Mouse (Mus musculus): Measurements from ENCODE around the gene Eif3a. TPM values are rescaled to one million over a fixed set of nuclear protein-coding genes. Genes with fewer than 3 reads are reported as not detected.

Eif3a gene
- polyA plus RNA-seq, 1 experiment: 182 TPM

DNA sequence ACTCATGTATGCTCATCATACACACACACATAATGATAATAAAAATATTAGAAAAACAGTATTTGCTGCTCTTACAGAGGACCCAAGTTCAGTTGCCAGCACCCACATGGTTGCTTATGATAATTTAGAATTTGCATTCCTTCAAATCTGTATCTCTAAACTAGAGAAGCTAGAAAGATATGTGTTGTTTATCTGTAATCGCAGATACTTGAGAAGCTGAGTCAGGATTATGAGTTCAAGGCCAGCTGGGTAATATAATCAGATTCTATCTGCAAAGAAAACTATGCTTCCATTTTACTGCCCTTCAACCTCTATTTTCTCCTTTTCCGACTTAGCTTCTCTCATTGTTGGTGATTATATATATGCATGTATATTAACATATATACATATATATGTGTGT is 7.0 kb upstream of the Eif3a start:
- TF ChIP-seq CTCF (IDR thresholded peaks at IDR 0.05; ENCODE audit: low read depth, low read length) (no peak), POLR2A (IDR thresholded peaks at IDR 0.05; ENCODE audit: borderline replicate concordance, low read depth, low read length) (no peak)
- no peak overlapping the region for H3K27ac ChIP-seq (ENCODE audit: insufficient read depth, low read depth, low read length)
- H3K4me1 ChIP-seq (ENCODE audit: control insufficient read depth, insufficient read depth, low read length): peaks cover 13% of the 10 kb centered on the region
- no peak overlapping the region for H3K4me3 ChIP-seq (ENCODE audit: insufficient read depth, low read length)

DNA sequence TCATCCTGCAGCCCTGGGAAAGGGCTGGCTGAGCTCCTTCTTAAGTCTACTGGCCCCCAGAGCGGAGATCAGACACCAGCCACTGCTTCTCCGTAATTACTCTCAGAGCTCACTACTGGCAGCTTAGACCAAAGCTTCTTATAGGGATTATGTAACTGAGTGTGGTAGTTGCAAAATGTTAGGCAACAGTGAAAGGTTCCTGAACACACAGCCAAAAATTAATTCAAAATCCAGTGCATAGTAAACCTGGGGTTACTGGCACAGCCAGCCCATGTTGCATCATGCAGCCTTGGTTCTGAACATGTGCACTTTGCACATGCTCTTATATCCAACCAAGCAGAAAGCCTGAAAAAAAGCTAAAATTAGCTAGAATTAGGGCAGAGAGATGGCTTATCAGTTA is 4.8 kb upstream of the Eif3a start:
- Histone ChIP-seq H3K4me3 (ENCODE audit: insufficient read depth, low read length) (no peak overlapping the region), H3K4me1 (ENCODE audit: control insufficient read depth, insufficient read depth, low read length) (peaks cover 10% of the 10 kb centered on the region), H3K27ac (ENCODE audit: insufficient read depth, low read depth, low read length) (peak overlapping the region; percentile 58)
- TF ChIP-seq POLR2A (IDR thresholded peaks at IDR 0.05; ENCODE audit: borderline replicate concordance, low read depth, low read length) (no peak), CTCF (IDR thresholded peaks at IDR 0.05; ENCODE audit: low read depth, low read length) (no peak)

DNA sequence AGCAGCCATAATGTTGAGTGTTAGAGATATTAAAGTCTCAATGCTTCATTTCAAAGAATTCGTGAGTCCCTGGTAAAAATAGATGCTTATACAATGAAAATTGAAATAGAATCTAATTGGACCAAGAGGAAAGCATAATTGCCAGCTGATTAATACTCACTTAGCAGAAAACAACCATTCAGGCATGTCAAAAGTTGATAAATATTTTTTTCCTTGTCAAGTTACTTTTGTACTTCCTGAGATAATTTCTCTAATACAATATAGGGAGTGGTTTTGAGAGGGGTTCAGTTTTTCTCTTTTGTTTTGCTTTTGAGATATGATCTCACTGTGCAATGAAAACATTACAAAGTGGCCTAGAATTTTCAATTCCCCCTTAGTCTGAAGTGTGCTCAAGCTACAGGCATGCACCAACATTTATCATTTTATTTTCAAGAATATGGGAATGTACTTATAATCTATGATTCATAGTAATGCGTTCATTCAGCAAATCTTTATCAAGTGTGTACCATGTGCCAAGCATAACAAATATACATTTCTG is 2.8 kb upstream of the Eif3a start:
- TF ChIP-seq POLR2A (IDR thresholded peaks at IDR 0.05; ENCODE audit: borderline replicate concordance, low read depth, low read length) (no peak), CTCF (IDR thresholded peaks at IDR 0.05; ENCODE audit: low read depth, low read length) (no peak)
- Histone ChIP-seq H3K4me1 (ENCODE audit: control insufficient read depth, insufficient read depth, low read length) (peaks cover 7% of the 10 kb centered on the region), H3K27ac (ENCODE audit: insufficient read depth, low read depth, low read length) (no peak overlapping the region)

DNA sequence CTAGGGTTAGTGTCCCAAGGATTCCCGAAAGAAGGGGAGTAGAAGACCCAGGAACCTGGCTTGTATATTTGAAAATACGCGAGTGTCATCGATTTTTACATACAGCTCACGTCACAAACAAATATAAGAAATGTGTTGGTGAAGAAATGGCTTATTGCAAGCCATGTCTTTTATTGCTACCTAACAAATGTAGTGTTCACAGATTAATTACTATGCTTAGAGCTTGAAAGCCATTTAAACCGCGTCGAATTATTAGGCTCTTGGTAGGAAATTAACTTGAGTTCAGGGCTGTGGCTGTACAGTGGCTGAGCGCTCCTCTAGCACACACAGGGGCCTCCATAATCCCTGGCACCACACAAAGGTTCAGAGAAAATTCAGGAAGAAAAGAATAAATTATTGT is 706 bp upstream of the Eif3a start:
- H3K4me3 ChIP-seq (ENCODE audit: insufficient read depth, low read length): peak overlapping the region; percentile 79
- H3K27ac ChIP-seq (ENCODE audit: insufficient read depth, low read depth, low read length): peak overlapping the region; percentile 96
- no peak for TF ChIP-seq POLR2A (IDR thresholded peaks at IDR 0.05; ENCODE audit: borderline replicate concordance, low read depth, low read length)
- TF ChIP-seq CTCF (IDR thresholded peaks at IDR 0.05; ENCODE audit: low read depth, low read length): no peak
- peaks cover 14% of the 10 kb centered on the region for H3K4me1 ChIP-seq (ENCODE audit: control insufficient read depth, insufficient read depth, low read length)

More for the DNA sequence above, 2.8 kb upstream of the Eif3a start:
- no peak overlapping the region for H3K4me3 ChIP-seq (ENCODE audit: insufficient read depth, low read length)

- Histone ChIP-seq H3K4me1 (ENCODE audit: control insufficient read depth, insufficient read depth, low read length) (peaks cover 12% of the 10 kb centered on the region), H3K27ac (ENCODE audit: insufficient read depth, low read depth, low read length) (peak overlapping the region; percentile 94), H3K4me3 (ENCODE audit: insufficient read depth, low read length) (peak overlapping the region; percentile 87)
- TF ChIP-seq CTCF (IDR thresholded peaks at IDR 0.05; ENCODE audit: low read depth, low read length): no peak
- TF ChIP-seq POLR2A (IDR thresholded peaks at IDR 0.05; ENCODE audit: borderline replicate concordance, low read depth, low read length): no peak
Measured at GRCm38 (mm10) chr19:60789919-60790506, 445 bp downstream of the Eif3a start.

DNA sequence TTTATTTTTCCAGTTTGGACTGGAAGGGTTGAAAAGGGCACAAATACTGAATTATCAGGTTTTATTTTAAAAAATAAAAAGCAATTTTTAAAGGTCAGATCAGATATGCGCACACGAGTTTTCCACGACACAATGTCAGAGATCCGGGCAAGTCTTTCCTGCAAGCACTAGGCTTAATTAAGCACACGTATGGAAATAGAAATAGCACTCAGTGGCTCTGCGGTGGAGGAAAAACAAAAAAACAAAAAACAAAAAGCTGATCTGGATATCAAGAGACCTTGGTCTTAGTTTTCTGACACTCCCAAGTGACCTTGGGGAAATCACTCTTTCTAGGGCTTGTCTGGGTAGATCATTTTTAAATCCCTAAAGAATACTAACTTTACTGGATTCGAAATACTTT is 1.0 kb downstream of the Eif3a start:
- peak overlapping the region; percentile 94 for H3K27ac ChIP-seq (ENCODE audit: insufficient read depth, low read depth, low read length)
- TF ChIP-seq POLR2A (IDR thresholded peaks at IDR 0.05; ENCODE audit: borderline replicate concordance, low read depth, low read length) (no peak), CTCF (IDR thresholded peaks at IDR 0.05; ENCODE audit: low read depth, low read length) (no peak)
- peaks cover 10% of the 10 kb centered on the region for H3K4me1 ChIP-seq (ENCODE audit: control insufficient read depth, insufficient read depth, low read length)
- H3K4me3 ChIP-seq (ENCODE audit: insufficient read depth, low read length): peak overlapping the region; percentile 87

DNA sequence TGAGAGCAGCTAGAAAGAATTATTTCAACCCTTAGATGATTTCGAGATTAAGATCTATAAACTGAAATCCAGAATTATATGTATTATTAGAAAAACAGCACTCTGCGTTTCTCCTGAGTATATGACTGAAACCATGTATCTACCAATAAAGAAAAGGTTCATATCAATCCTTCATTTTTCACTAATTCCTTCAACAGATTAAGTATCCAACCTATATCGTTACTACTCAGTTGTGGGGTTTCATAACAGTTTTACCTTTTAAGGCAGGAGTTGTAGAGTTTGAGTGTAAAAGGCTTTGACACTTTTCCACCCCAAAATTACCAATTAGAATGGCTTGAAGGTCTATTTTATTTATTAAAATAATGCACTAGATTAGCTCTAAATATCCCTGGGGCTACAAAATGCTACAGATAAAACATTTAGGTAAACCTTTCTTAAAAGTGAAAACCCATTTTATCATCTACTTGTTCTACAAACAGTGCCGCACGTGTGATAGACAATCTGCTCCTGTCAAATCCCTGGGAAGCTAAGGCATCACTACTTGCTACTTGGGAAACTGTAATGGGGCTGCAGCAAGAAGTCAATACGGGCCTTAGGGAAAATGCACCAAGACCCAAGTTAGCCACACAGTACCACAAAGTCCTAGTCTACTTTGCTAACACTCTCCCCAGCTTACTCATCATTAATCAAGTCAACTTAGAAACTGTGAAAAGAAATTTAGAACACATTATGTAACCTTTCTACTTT is 2.1 kb downstream of the Eif3a start:
- Histone ChIP-seq H3K27ac (ENCODE audit: insufficient read depth, low read depth, low read length) (no peak overlapping the region), H3K4me1 (ENCODE audit: control insufficient read depth, insufficient read depth, low read length) (peaks cover 12% of the 10 kb centered on the region), H3K4me3 (ENCODE audit: insufficient read depth, low read length) (peak overlapping the region; percentile 55)
- TF ChIP-seq CTCF (IDR thresholded peaks at IDR 0.05; ENCODE audit: low read depth, low read length) (no peak), POLR2A (IDR thresholded peaks at IDR 0.05; ENCODE audit: borderline replicate concordance, low read depth, low read length) (no peak)

- Histone ChIP-seq H3K4me1 (ENCODE audit: control insufficient read depth, insufficient read depth, low read length) (peaks cover 15% of the 10 kb centered on the region), H3K27ac (ENCODE audit: insufficient read depth, low read depth, low read length) (no peak overlapping the region), H3K4me3 (ENCODE audit: insufficient read depth, low read length) (peak overlapping the region; percentile 45)
- TF ChIP-seq CTCF (IDR thresholded peaks at IDR 0.05; ENCODE audit: low read depth, low read length): no peak
- no peak for TF ChIP-seq POLR2A (IDR thresholded peaks at IDR 0.05; ENCODE audit: borderline replicate concordance, low read depth, low read length)
Measured at GRCm38 (mm10) chr19:60787465-60788150, 2.9 kb downstream of the Eif3a start.

- Histone ChIP-seq H3K27ac (ENCODE audit: insufficient read depth, low read depth, low read length) (no peak overlapping the region), H3K4me1 (ENCODE audit: control insufficient read depth, insufficient read depth, low read length) (peaks cover 17% of the 10 kb centered on the region), H3K4me3 (ENCODE audit: insufficient read depth, low read length) (no peak overlapping the region)
- TF ChIP-seq POLR2A (IDR thresholded peaks at IDR 0.05; ENCODE audit: borderline replicate concordance, low read depth, low read length) (no peak), CTCF (IDR thresholded peaks at IDR 0.05; ENCODE audit: low read depth, low read length) (no peak)
Measured at GRCm38 (mm10) chr19:60784712-60785111, 5.7 kb downstream of the Eif3a start.

Data from bone marrow macrophage, adult 2 months (primary cell).